Mouse (Mus musculus): ENCODE measurements at regions not wholly inside any gene's neighbourhood (a gene's known extent, or its start where the extent isn't known, plus 50 kb on each side); places are given as distances from the start of the nearest gene placed in this dataset.

DNA sequence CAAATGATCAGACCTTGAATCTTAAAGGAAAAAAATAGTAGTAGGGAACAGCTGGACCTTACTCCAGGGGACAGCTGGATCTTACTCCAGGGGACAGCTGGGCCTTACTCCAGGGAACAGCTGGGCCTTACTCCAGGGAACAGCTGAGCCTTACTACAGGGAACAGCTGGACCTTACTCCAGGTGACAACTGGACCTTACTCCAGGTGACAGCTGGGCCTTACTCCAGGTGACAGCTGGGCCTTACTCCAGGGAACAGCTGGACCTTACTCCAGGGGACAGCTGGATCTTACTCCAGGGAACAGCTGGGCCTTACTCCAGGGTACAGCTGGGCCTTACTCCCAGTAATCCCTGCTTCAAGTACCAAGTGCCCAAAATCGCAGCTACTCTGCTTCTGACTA lies 178.3 kb upstream of the Zfp637 start:
- Histone ChIP-seq H3K4me2 (ENCODE audit: low read depth, low read length) (no peak overlapping the region), H3K27ac (replicated peaks; ENCODE audit: low read depth, low read length) (no peak overlapping the region), H3K27me3 (replicated peaks; ENCODE audit: control insufficient read depth, insufficient read depth, low read length) (no peaks in the 10 kb centered on the region), H3K4me1 (ENCODE audit: control insufficient read depth, insufficient read depth, low read length) (no peaks in the 10 kb centered on the region), H3K9ac (ENCODE audit: low read depth, low read length) (no peak overlapping the region), H3K4me3 (ENCODE audit: low read depth, low read length) (no peak overlapping the region), H3K36me3 (ENCODE audit: control insufficient read depth, insufficient read depth, low read length) (no peaks in the 10 kb centered on the region), H3K9me3 (ENCODE audit: control insufficient read depth, low read length) (no peaks in the 10 kb centered on the region)
- DNase-seq (ENCODE audit: low spot score) = no peak
- WGBS = 95% methylated on average over 1 of the region's 1 CpGs
- no peak for ATAC-seq (ENCODE audit: low read depth)

DNA sequence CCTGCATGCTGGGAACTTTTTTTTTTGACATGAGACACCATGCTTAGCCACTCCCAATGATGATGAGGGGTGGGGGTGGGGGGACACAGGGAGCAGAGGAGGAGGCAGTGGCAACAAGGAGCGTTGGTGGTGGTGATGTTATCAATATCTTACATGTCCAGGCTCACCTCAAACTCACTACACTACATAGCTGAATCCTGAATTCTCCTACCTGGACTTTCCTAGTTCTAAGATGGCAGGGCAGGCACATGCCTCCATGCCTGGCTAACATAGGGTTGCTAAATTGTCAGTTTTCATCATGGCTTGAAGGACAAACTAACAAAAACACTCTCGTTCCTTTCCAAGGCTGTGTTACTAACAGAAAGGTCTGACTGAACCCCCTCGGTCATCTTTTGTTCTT lies 170.6 kb upstream of the Zfp637 start:
- no peak overlapping the region for H3K4me2 ChIP-seq (ENCODE audit: low read depth, low read length)
- peaks cover 16% of the 10 kb centered on the region for H3K4me1 ChIP-seq (ENCODE audit: control insufficient read depth, insufficient read depth, low read length)
- H3K9me3 ChIP-seq (ENCODE audit: control insufficient read depth, low read length) = no peaks in the 10 kb centered on the region
- ATAC-seq (ENCODE audit: low read depth) (no peak), DNase-seq (ENCODE audit: low spot score) (no peak)
- no peaks in the 10 kb centered on the region for H3K36me3 ChIP-seq (ENCODE audit: control insufficient read depth, insufficient read depth, low read length)
- no peaks in the 10 kb centered on the region for H3K27me3 ChIP-seq (replicated peaks; ENCODE audit: control insufficient read depth, insufficient read depth, low read length)
- peak overlapping the region; percentile 81; the same call in 1 of the 2 replicates for H3K27ac ChIP-seq (replicated peaks; ENCODE audit: low read depth, low read length)
- no peak overlapping the region for H3K9ac ChIP-seq (ENCODE audit: low read depth, low read length)
- no peak overlapping the region for H3K4me3 ChIP-seq (ENCODE audit: low read depth, low read length)
- 47% methylated on average over 3 of the region's 3 CpGs for WGBS

GRCm38 (mm10) chr6:117670792-117671525 lies 170.0 kb upstream of the Zfp637 start:
- peaks cover 16% of the 10 kb centered on the region for H3K4me1 ChIP-seq (ENCODE audit: control insufficient read depth, insufficient read depth, low read length)
- no peaks in the 10 kb centered on the region for H3K36me3 ChIP-seq (ENCODE audit: control insufficient read depth, insufficient read depth, low read length)
- H3K27me3 ChIP-seq (replicated peaks; ENCODE audit: control insufficient read depth, insufficient read depth, low read length) = no peaks in the 10 kb centered on the region
- WGBS = 36% methylated on average over 17 of the region's 17 CpGs
- DNase-seq (ENCODE audit: low spot score) = peak; percentile 76
- no peaks in the 10 kb centered on the region for H3K9me3 ChIP-seq (ENCODE audit: control insufficient read depth, low read length)
- H3K4me3 ChIP-seq (ENCODE audit: low read depth, low read length) = no peak overlapping the region
- H3K9ac ChIP-seq (ENCODE audit: low read depth, low read length) = no peak overlapping the region
- no peak for ATAC-seq (ENCODE audit: low read depth)
- peak overlapping the region; percentile 27 for H3K4me2 ChIP-seq (ENCODE audit: low read depth, low read length)
- H3K27ac ChIP-seq (replicated peaks; ENCODE audit: low read depth, low read length) = peak overlapping the region; percentile 81

- WGBS = 53% methylated on average over 15 of the region's 15 CpGs
- Histone ChIP-seq H3K9ac (ENCODE audit: low read depth, low read length) (no peak overlapping the region), H3K4me2 (ENCODE audit: low read depth, low read length) (no peak overlapping the region), H3K9me3 (ENCODE audit: control insufficient read depth, low read length) (no peaks in the 10 kb centered on the region), H3K4me3 (ENCODE audit: low read depth, low read length) (no peak overlapping the region), H3K36me3 (ENCODE audit: control insufficient read depth, insufficient read depth, low read length) (no peaks in the 10 kb centered on the region), H3K27me3 (replicated peaks; ENCODE audit: control insufficient read depth, insufficient read depth, low read length) (no peaks in the 10 kb centered on the region), H3K4me1 (ENCODE audit: control insufficient read depth, insufficient read depth, low read length) (peaks cover 30% of the 10 kb centered on the region), H3K27ac (replicated peaks; ENCODE audit: low read depth, low read length) (no peak overlapping the region)
- ATAC-seq (ENCODE audit: low read depth) (no peak), DNase-seq (ENCODE audit: low spot score) (no peak)
These were observed 165.8 kb upstream of the Zfp637 start for GRCm38 (mm10) chr6:117675059-117675800.

GRCm38 (mm10) chr6:117676064-117676821 lies 164.7 kb upstream of the Zfp637 start:
- Histone ChIP-seq H3K27ac (replicated peaks; ENCODE audit: low read depth, low read length) (no peak overlapping the region), H3K27me3 (replicated peaks; ENCODE audit: control insufficient read depth, insufficient read depth, low read length) (no peaks in the 10 kb centered on the region), H3K9ac (ENCODE audit: low read depth, low read length) (no peak overlapping the region), H3K4me3 (ENCODE audit: low read depth, low read length) (no peak overlapping the region), H3K4me1 (ENCODE audit: control insufficient read depth, insufficient read depth, low read length) (peaks cover 20% of the 10 kb centered on the region), H3K9me3 (ENCODE audit: control insufficient read depth, low read length) (0 out of 2 replicates have a peak, but pooled peaks cover 2% of the 10 kb centered on the region), H3K36me3 (ENCODE audit: control insufficient read depth, insufficient read depth, low read length) (no peaks in the 10 kb centered on the region), H3K4me2 (ENCODE audit: low read depth, low read length) (no peak overlapping the region)
- ATAC-seq (ENCODE audit: low read depth) = 0 out of 2 replicates have a peak, but pooled peaks have one; percentile 56
- DNase-seq (ENCODE audit: low spot score) = no peak
- 51% methylated on average over 10 of the region's 10 CpGs for WGBS

DNA sequence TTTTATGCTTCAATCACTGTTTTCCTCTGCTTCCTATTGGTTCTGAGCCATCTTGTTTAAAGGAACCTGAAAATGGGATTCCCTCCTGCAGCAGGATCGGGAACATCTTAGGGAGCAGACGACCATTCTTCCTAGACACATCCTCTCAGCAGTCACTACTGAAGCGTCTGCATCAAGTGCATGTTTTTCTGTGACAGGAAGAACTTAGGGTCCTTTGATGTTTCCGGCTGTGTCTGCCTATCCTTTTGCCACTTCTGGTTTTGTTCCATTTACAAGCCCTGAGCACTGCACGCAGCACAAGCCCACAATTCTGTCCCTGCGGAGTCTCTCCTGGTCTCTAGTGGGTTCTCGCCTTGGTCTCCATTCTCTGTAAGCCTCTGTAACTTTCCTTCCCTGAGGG lies 163.9 kb upstream of the Zfp637 start:
- Histone ChIP-seq H3K4me1 (ENCODE audit: control insufficient read depth, insufficient read depth, low read length) (peaks cover 14% of the 10 kb centered on the region), H3K9ac (ENCODE audit: low read depth, low read length) (no peak overlapping the region), H3K4me2 (ENCODE audit: low read depth, low read length) (no peak overlapping the region), H3K4me3 (ENCODE audit: low read depth, low read length) (no peak overlapping the region), H3K36me3 (ENCODE audit: control insufficient read depth, insufficient read depth, low read length) (no peaks in the 10 kb centered on the region), H3K9me3 (ENCODE audit: control insufficient read depth, low read length) (0 out of 2 replicates have a peak, but pooled peaks cover 6% of the 10 kb centered on the region), H3K27ac (replicated peaks; ENCODE audit: low read depth, low read length) (no peak overlapping the region), H3K27me3 (replicated peaks; ENCODE audit: control insufficient read depth, insufficient read depth, low read length) (no peaks in the 10 kb centered on the region)
- DNase-seq (ENCODE audit: low spot score) = no peak
- 45% methylated on average over 7 of the region's 7 CpGs for WGBS
- ATAC-seq (ENCODE audit: low read depth) = no peak

- Histone ChIP-seq H3K36me3 (ENCODE audit: control insufficient read depth, insufficient read depth, low read length) (no peaks in the 10 kb centered on the region), H3K4me1 (ENCODE audit: control insufficient read depth, insufficient read depth, low read length) (peaks cover 14% of the 10 kb centered on the region), H3K9ac (ENCODE audit: low read depth, low read length) (no peak overlapping the region), H3K27me3 (replicated peaks; ENCODE audit: control insufficient read depth, insufficient read depth, low read length) (no peaks in the 10 kb centered on the region), H3K27ac (replicated peaks; ENCODE audit: low read depth, low read length) (no peak overlapping the region; the same call in 1 of the 2 replicates), H3K9me3 (ENCODE audit: control insufficient read depth, low read length) (0 out of 2 replicates have a peak, but pooled peaks cover 6% of the 10 kb centered on the region), H3K4me3 (ENCODE audit: low read depth, low read length) (no peak overlapping the region), H3K4me2 (ENCODE audit: low read depth, low read length) (no peak overlapping the region)
- ATAC-seq (ENCODE audit: low read depth) (no peak), DNase-seq (ENCODE audit: low spot score) (no peak)
- WGBS = 69% methylated on average over 2 of the region's 2 CpGs
These were observed 163.2 kb upstream of the Zfp637 start for GRCm38 (mm10) chr6:117677821-117678220.

DNA sequence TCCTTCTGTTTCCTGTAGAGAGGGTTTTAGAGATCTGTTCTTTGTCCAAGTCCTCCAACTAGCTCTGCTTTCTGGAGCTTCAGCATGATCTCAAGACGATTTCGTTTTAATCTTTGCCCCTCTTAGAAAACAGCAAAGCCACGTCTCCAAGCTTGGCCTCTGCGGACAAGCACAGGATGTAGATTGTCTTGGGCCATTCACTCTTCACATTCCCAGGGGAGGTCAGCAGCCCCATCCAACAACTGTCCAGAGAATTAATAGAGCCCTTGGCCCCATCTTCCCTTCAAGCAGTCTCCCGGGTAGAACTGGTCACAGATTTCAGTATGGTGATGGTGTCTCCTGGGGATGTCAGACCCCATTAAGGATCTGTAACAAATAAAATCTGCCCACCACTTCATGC lies 162.7 kb upstream of the Zfp637 start:
- Histone ChIP-seq H3K4me3 (ENCODE audit: low read depth, low read length) (no peak overlapping the region), H3K4me2 (ENCODE audit: low read depth, low read length) (no peak overlapping the region), H3K27me3 (replicated peaks; ENCODE audit: control insufficient read depth, insufficient read depth, low read length) (no peaks in the 10 kb centered on the region), H3K9me3 (ENCODE audit: control insufficient read depth, low read length) (0 out of 2 replicates have a peak, but pooled peaks cover 6% of the 10 kb centered on the region), H3K9ac (ENCODE audit: low read depth, low read length) (no peak overlapping the region), H3K4me1 (ENCODE audit: control insufficient read depth, insufficient read depth, low read length) (peaks cover 14% of the 10 kb centered on the region), H3K27ac (replicated peaks; ENCODE audit: low read depth, low read length) (no peak overlapping the region; the same call in 1 of the 2 replicates), H3K36me3 (ENCODE audit: control insufficient read depth, insufficient read depth, low read length) (no peaks in the 10 kb centered on the region)
- WGBS = 57% methylated on average over 5 of the region's 5 CpGs
- no peak for ATAC-seq (ENCODE audit: low read depth)
- no peak for DNase-seq (ENCODE audit: low spot score)
